Mouse (Mus musculus): ENCODE measurements at regions not wholly inside any gene's neighbourhood (a gene's known extent, or its start where the extent isn't known, plus 50 kb on each side); places are given as distances from the start of the nearest gene placed in this dataset.

DNA sequence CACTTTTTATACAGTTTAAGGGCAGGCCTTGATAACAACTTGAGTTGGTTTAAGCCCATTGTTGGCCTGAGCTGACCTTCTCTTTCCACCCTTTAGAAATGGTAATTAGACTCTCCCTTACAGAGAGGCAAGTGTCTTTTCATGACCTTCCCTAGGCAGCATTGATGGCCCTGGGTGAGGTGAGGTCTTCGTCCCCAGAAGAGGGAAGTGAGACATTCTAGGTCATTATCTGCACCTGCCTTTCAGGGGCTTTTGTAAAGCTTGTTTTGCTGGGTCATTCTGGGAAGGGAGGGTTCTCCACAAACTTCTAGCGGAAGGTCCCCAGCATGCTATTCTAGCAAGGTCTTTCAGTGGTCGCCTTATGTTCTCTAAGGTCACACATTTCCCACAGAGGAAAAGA, 93.6 kb upstream of the Foxn2 start:
- H3K4me1 ChIP-seq: no peaks in the 10 kb centered on the region
- no peak for DNase-seq (ENCODE audit: low spot score)
- 73% methylated on average over 3 of the region's 3 CpGs for WGBS

GRCm38 (mm10) chr17:88349825-88350460, 90.6 kb upstream of the Foxn2 start:
- Histone ChIP-seq H3K27ac (no peak overlapping the region), H3K4me3 (no peak overlapping the region), H3K9me3 (replicated peaks) (no peaks in the 10 kb centered on the region), H3K27me3 (ENCODE audit: low read depth, poor library complexity, severe bottlenecking) (no peaks in the 10 kb centered on the region), H3K36me3 (no peaks in the 10 kb centered on the region), H3K4me1 (no peaks in the 10 kb centered on the region)
- WGBS: 88% methylated on average over 5 of the region's 5 CpGs
- DNase-seq (ENCODE audit: low spot score): no peak

More for the DNA sequence above, 93.6 kb upstream of the Foxn2 start:
- Histone ChIP-seq H3K9me3 (replicated peaks) (no peaks in the 10 kb centered on the region), H3K36me3 (no peaks in the 10 kb centered on the region), H3K27me3 (ENCODE audit: low read depth, poor library complexity, severe bottlenecking) (no peaks in the 10 kb centered on the region), H3K27ac (no peak overlapping the region), H3K4me3 (no peak overlapping the region)

- no peaks in the 10 kb centered on the region for H3K36me3 ChIP-seq
- no peak for DNase-seq (ENCODE audit: low spot score)
- no peaks in the 10 kb centered on the region for H3K27me3 ChIP-seq (ENCODE audit: low read depth, poor library complexity, severe bottlenecking)
- WGBS: 88% methylated on average over 5 of the region's 5 CpGs
- no peak overlapping the region for H3K4me3 ChIP-seq
- H3K27ac ChIP-seq: no peak overlapping the region
- no peaks in the 10 kb centered on the region for H3K4me1 ChIP-seq
- no peaks in the 10 kb centered on the region for H3K9me3 ChIP-seq (replicated peaks)
Observed at GRCm38 (mm10) chr17:88350986-88351385, 89.5 kb upstream of the Foxn2 start.

- H3K9me3 ChIP-seq (replicated peaks): no peaks in the 10 kb centered on the region
- no peaks in the 10 kb centered on the region for H3K27me3 ChIP-seq (ENCODE audit: low read depth, poor library complexity, severe bottlenecking)
- no peaks in the 10 kb centered on the region for H3K36me3 ChIP-seq
- DNase-seq (ENCODE audit: low spot score): no peak
- no peak overlapping the region for H3K4me3 ChIP-seq
- no peaks in the 10 kb centered on the region for H3K4me1 ChIP-seq
- no peak overlapping the region for H3K27ac ChIP-seq
Observed at GRCm38 (mm10) chr17:88352960-88353359, 87.6 kb upstream of the Foxn2 start.

- Histone ChIP-seq H3K9me3 (replicated peaks) (no peaks in the 10 kb centered on the region), H3K4me1 (no peaks in the 10 kb centered on the region), H3K27me3 (ENCODE audit: low read depth, poor library complexity, severe bottlenecking) (no peaks in the 10 kb centered on the region), H3K36me3 (no peaks in the 10 kb centered on the region), H3K4me3 (no peak overlapping the region), H3K27ac (no peak overlapping the region)
- DNase-seq (ENCODE audit: low spot score): no peak
- 87% methylated on average over 2 of the region's 2 CpGs for WGBS
Observed at GRCm38 (mm10) chr17:88361161-88361560, 79.3 kb upstream of the Foxn2 start.

DNA sequence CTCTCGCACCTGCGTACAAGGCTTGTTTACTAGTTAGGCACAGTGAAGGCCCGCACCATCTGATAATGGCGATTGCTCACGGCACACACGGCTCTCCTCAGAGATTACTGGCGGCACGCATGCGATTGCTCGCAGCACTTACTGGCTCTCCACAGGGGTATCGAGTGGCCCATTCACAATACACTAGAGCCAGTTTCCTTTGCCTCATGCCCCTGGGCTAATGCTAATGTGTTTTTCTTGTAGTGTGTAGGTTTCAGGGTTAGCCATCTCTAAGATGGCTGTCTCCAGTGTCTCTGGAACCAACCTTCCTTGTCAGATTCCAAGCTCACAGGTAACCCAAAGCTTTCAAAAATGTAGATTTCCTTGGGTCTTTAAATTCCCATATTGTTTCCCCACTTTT, 78.1 kb upstream of the Foxn2 start:
- H3K27ac ChIP-seq: no peak overlapping the region
- DNase-seq (ENCODE audit: low spot score): no peak
- no peaks in the 10 kb centered on the region for H3K27me3 ChIP-seq (ENCODE audit: low read depth, poor library complexity, severe bottlenecking)
- H3K4me1 ChIP-seq: no peaks in the 10 kb centered on the region
- no peak overlapping the region for H3K4me3 ChIP-seq
- H3K9me3 ChIP-seq (replicated peaks): no peaks in the 10 kb centered on the region
- WGBS: 95% methylated on average over 11 of the region's 11 CpGs
- H3K36me3 ChIP-seq: no peaks in the 10 kb centered on the region

- H3K27me3 ChIP-seq (ENCODE audit: low read depth, poor library complexity, severe bottlenecking): no peaks in the 10 kb centered on the region
- no peak overlapping the region for H3K27ac ChIP-seq
- no peaks in the 10 kb centered on the region for H3K4me1 ChIP-seq
- H3K4me3 ChIP-seq: no peak overlapping the region
- H3K9me3 ChIP-seq (replicated peaks): no peaks in the 10 kb centered on the region
- H3K36me3 ChIP-seq: no peaks in the 10 kb centered on the region
- WGBS: 77% methylated on average over 5 of the region's 5 CpGs
- no peak for DNase-seq (ENCODE audit: low spot score)
Observed at GRCm38 (mm10) chr17:88367876-88368275, 72.6 kb upstream of the Foxn2 start.

- H3K27me3 ChIP-seq (ENCODE audit: low read depth, poor library complexity, severe bottlenecking): no peaks in the 10 kb centered on the region
- no peaks in the 10 kb centered on the region for H3K9me3 ChIP-seq (replicated peaks)
- H3K4me3 ChIP-seq: no peak overlapping the region
- WGBS: 86% methylated on average over 8 of the region's 8 CpGs
- no peaks in the 10 kb centered on the region for H3K4me1 ChIP-seq
- no peak for DNase-seq (ENCODE audit: low spot score)
- H3K27ac ChIP-seq: no peak overlapping the region
- H3K36me3 ChIP-seq: no peaks in the 10 kb centered on the region
Observed at GRCm38 (mm10) chr17:88369971-88370370, 70.5 kb upstream of the Foxn2 start.

GRCm38 (mm10) chr17:88370676-88371075, 69.8 kb upstream of the Foxn2 start:
- H3K27ac ChIP-seq: no peak overlapping the region
- 89% methylated on average over 9 of the region's 9 CpGs for WGBS
- H3K4me1 ChIP-seq: no peaks in the 10 kb centered on the region
- DNase-seq (ENCODE audit: low spot score): no peak
- H3K9me3 ChIP-seq (replicated peaks): no peaks in the 10 kb centered on the region
- no peaks in the 10 kb centered on the region for H3K27me3 ChIP-seq (ENCODE audit: low read depth, poor library complexity, severe bottlenecking)
- H3K4me3 ChIP-seq: no peak overlapping the region
- H3K36me3 ChIP-seq: no peaks in the 10 kb centered on the region

DNA sequence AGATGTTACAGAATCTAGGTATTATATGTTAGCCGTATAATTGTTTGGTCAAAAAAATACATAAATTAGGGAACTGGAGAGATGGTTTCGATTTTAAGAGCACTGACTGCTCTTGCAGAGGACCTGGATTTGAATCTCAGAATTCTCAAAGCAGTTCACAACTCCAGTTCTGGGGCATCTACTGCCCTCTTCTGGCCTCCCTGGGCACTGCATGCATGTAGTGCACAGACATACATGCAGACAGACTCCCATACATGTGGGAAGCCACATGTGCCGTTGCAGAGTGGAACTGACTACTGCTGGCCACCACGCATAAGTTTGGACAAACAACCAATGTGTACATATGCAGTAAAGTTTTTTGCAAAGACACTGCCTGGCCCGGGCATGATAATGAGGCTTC, 62.0 kb upstream of the Foxn2 start:
- Histone ChIP-seq H3K36me3 (no peaks in the 10 kb centered on the region), H3K27me3 (ENCODE audit: low read depth, poor library complexity, severe bottlenecking) (no peaks in the 10 kb centered on the region), H3K4me1 (no peaks in the 10 kb centered on the region), H3K27ac (no peak overlapping the region), H3K9me3 (replicated peaks) (no peaks in the 10 kb centered on the region), H3K4me3 (no peak overlapping the region)
- DNase-seq (ENCODE audit: low spot score): peak; percentile 29
- 92% methylated on average over 5 of the region's 5 CpGs for WGBS

- 95% methylated on average over 5 of the region's 5 CpGs for whole genome bisulfite sequencing
- no peak overlapping the region for H3K4me3 ChIP-seq
- DNase-seq (ENCODE audit: low spot score): peak; percentile 7
- no peaks in the 10 kb centered on the region for H3K27me3 ChIP-seq (ENCODE audit: low read depth, poor library complexity, severe bottlenecking)
- H3K9me3 ChIP-seq (replicated peaks): no peaks in the 10 kb centered on the region
- no peaks in the 10 kb centered on the region for H3K36me3 ChIP-seq
- H3K27ac ChIP-seq: no peak overlapping the region
- no peaks in the 10 kb centered on the region for H3K4me1 ChIP-seq
Observed at GRCm38 (mm10) chr17:88379389-88379788, 61.1 kb upstream of the Foxn2 start.

DNA sequence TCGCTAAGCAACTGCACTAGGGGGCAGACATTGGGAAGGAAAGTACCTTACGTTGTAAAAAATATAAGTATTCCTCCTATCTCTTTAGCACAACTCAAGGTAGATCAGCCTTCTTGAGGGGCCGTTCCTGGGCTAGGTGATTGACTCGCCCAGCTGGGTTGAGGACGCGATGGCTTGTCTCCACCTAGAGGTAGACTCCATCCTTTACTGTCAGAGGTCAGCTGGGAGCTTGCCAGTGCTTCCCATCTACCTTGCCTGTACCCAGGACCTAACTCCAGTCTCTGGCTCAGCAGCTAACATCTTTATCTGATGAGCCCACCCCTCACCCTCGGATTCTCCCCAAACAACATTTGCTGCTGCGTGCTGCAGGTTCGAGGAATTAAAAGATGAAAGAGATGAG, 59.4 kb upstream of the Foxn2 start:
- DNase-seq (ENCODE audit: low spot score): no peak

GRCm38 (mm10) chr17:88383447-88383846, 57.1 kb upstream of the Foxn2 start:
- WGBS: 80% methylated on average over 4 of the region's 4 CpGs
- no peaks in the 10 kb centered on the region for H3K4me1 ChIP-seq
- H3K4me3 ChIP-seq: no peak overlapping the region
- H3K36me3 ChIP-seq: no peaks in the 10 kb centered on the region
- no peaks in the 10 kb centered on the region for H3K9me3 ChIP-seq (replicated peaks)
- no peaks in the 10 kb centered on the region for H3K27me3 ChIP-seq (ENCODE audit: low read depth, poor library complexity, severe bottlenecking)
- H3K27ac ChIP-seq: no peak overlapping the region
- DNase-seq (ENCODE audit: low spot score): no peak

More for the DNA sequence above, 59.4 kb upstream of the Foxn2 start:
- H3K4me3 ChIP-seq: no peak overlapping the region
- H3K4me1 ChIP-seq: no peaks in the 10 kb centered on the region
- no peaks in the 10 kb centered on the region for H3K36me3 ChIP-seq
- WGBS: 60% methylated on average over 9 of the region's 9 CpGs
- H3K9me3 ChIP-seq (replicated peaks): no peaks in the 10 kb centered on the region
- no peak overlapping the region for H3K27ac ChIP-seq
- H3K27me3 ChIP-seq (ENCODE audit: low read depth, poor library complexity, severe bottlenecking): no peaks in the 10 kb centered on the region

GRCm38 (mm10) chr17:88388441-88388951, 52.0 kb upstream of the Foxn2 start:
- Histone ChIP-seq H3K27me3 (ENCODE audit: low read depth, poor library complexity, severe bottlenecking) (no peaks in the 10 kb centered on the region), H3K4me3 (no peak overlapping the region), H3K27ac (no peak overlapping the region), H3K4me1 (no peaks in the 10 kb centered on the region), H3K9me3 (replicated peaks) (no peaks in the 10 kb centered on the region), H3K36me3 (no peaks in the 10 kb centered on the region)
- 83% methylated on average over 15 of the region's 15 CpGs for WGBS
- no peak for DNase-seq (ENCODE audit: low spot score)
